Mouse (Mus musculus) cortical plate, adult 2 months (tissue): ENCODE measurements around the gene Olfr670.
"Not testable (repeated sequence)": the region's sequence is repeated elsewhere in the genome, so short reads cannot be mapped to it uniquely, and the experiment has no call there.

Source experiments
- CTCF ChIP-seq: fragments of 200-500 bp; IDR thresholded peaks from 2 replicates; pipeline ENCODE4 v1.5.1; 2011; ENCODE audit warnings: mild to moderate bottlenecking, control low read depth, low read length; ENCODE audit not compliant: insufficient read depth; ENCODE audit errors: extremely low read depth
- POLR2A ChIP-seq: fragments of 200-500 bp; IDR thresholded peaks from 2 replicates; pipeline ENCODE4 v1.6.1; 2011; ENCODE audit warnings: mild to moderate bottlenecking, low read length, control low read depth; ENCODE audit not compliant: insufficient read depth; ENCODE audit errors: extremely low read depth

DNA sequence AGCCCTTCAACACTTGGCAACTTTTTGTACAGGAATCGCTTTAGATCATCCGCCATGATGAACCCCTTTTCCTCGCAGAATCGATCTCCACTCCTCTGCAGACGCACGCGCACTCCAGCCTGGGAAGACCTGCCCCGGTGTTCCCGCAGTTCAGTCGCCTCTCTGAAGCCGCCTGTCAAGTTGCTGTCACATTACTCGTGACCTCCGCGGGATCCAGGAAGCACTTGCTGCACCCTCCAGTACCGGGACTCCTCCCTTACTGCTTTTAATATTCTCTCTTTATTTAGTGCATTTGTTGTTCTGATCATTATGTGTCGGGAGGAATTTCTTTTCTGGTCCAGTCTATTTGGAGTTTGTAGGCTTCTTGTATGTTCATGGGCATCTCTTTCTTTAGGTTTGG lies 12.2 kb downstream of the Olfr670 start:
- TF ChIP-seq CTCF, POLR2A: not testable (repeated sequence)
